Mouse (Mus musculus) kidney, embryonic 15.5 days (tissue): ENCODE measurements around the gene Ppm1j. TPM values are rescaled to one million over a fixed set of nuclear protein-coding genes. Genes with fewer than 3 reads are reported as not detected.
"Not testable (repeated sequence)": the region's sequence is repeated elsewhere in the genome, so short reads cannot be mapped to it uniquely, and the experiment has no call there.

Source experiments
- ATAC-seq: fragments of 200-750 bp; cut with Nextera tagmentation; replicated peaks from 2 replicates; pipeline ENCODE4 v1.8.0; 2017; ENCODE audit warnings: moderate TSS enrichment; ENCODE audit not compliant: low FRiP score
- H3K27ac ChIP-seq: fragments of 300-500 bp; sonication (generic); 2 replicates; pipeline ENCODE4 v1.5.1; 2015; ENCODE audit warnings: mild to moderate bottlenecking, inconsistent platforms
- H3K27me3 ChIP-seq: fragments of 300-500 bp; sonication (generic); 2 replicates; pipeline ENCODE4 v1.6.1; 2015; ENCODE audit warnings: inconsistent platforms
- H3K36me3 ChIP-seq: fragments of 300-500 bp; sonication (generic); 2 replicates; pipeline ENCODE4 v1.6.1; 2015; ENCODE audit warnings: inconsistent platforms
- H3K4me1 ChIP-seq: fragments of 300-500 bp; sonication (generic); 2 replicates; pipeline ENCODE4 v1.6.1; 2015; ENCODE audit warnings: inconsistent platforms
- H3K4me2 ChIP-seq: fragments of 300-500 bp; sonication (generic); 2 replicates; pipeline ENCODE4 v1.6.1; 2015; ENCODE audit warnings: moderate library complexity, mild to moderate bottlenecking, inconsistent platforms
- H3K4me3 ChIP-seq: fragments of 300-500 bp; sonication (generic); replicated peaks from 2 replicates; pipeline ENCODE4 v1.5.1; 2015; ENCODE audit warnings: mild to moderate bottlenecking, inconsistent platforms
- H3K9ac ChIP-seq: fragments of 300-500 bp; sonication (generic); 2 replicates; pipeline ENCODE4 v1.6.1; 2015; ENCODE audit warnings: mild to moderate bottlenecking, inconsistent platforms
- H3K9me3 ChIP-seq: fragments of 300-500 bp; sonication (generic); replicated peaks from 2 replicates; pipeline ENCODE4 v1.6.1; 2016; ENCODE audit warnings: inconsistent platforms
- WGBS: fragments of 180-500 bp; shearing (Covaris S2); methylation state at CpG from one replicate; pipeline ENCODE4 v1.1.7; 2015; ENCODE audit warnings: mixed read lengths; 5-methylcytosine and 5-hydroxymethylcytosine counted together
- polyA plus RNA-seq: library from polyadenylated mRNA; unstranded; fragments of >200 nt; fragmentation: Nextera tagmentation; extraction: Ambion mirVana; gene quantifications from 2 replicates; pipeline ENCODE4 v1.2.1, GENCODE M21; 2015

Ppm1j gene
- polyA plus RNA-seq, 1 experiment from 2014 or later, result 6.5 TPM

- WGBS, result 57% methylated on average over 15 of the region's 15 CpGs
- H3K4me1 ChIP-seq, result peaks cover 60% of the 10 kb centered on the region
- no peak for ATAC-seq
- H3K36me3 ChIP-seq, result peaks cover 79% of the 10 kb centered on the region
- H3K4me3 ChIP-seq, result no peak overlapping the region
- no peaks in the 10 kb centered on the region for H3K9me3 ChIP-seq
- peak overlapping the region; percentile 91 for H3K27ac ChIP-seq
- H3K9ac ChIP-seq, result no peak overlapping the region
- no peak overlapping the region for H3K4me2 ChIP-seq
- no peaks in the 10 kb centered on the region for H3K27me3 ChIP-seq
These were observed 14.9 kb downstream of the Ppm1j start for GRCm38 (mm10) chr3:104795661-104796340.

GRCm38 (mm10) chr3:104796430-104797082, 15.7 kb downstream of the Ppm1j start:
- no peak overlapping the region for H3K4me2 ChIP-seq
- ATAC-seq, result no peak
- H3K27me3 ChIP-seq, result no peaks in the 10 kb centered on the region
- H3K27ac ChIP-seq, result peak overlapping the region; percentile 91; the same call in 1 of the 2 replicates
- no peaks in the 10 kb centered on the region for H3K9me3 ChIP-seq
- 75% methylated on average over 15 of the region's 15 CpGs for WGBS
- no peak overlapping the region for H3K4me3 ChIP-seq
- peaks cover 52% of the 10 kb centered on the region for H3K4me1 ChIP-seq
- H3K36me3 ChIP-seq, result peaks cover 81% of the 10 kb centered on the region
- no peak overlapping the region for H3K9ac ChIP-seq

GRCm38 (mm10) chr3:104800681-104801080, 19.8 kb downstream of the Ppm1j start:
- peaks cover 82% of the 10 kb centered on the region for H3K36me3 ChIP-seq
- 92% methylated on average over 11 of the region's 11 CpGs for WGBS
- no peaks in the 10 kb centered on the region for H3K27me3 ChIP-seq
- H3K9me3 ChIP-seq, result no peaks in the 10 kb centered on the region
- no peak overlapping the region for H3K4me3 ChIP-seq
- no peak overlapping the region for H3K27ac ChIP-seq
- H3K4me1 ChIP-seq, result peaks cover 13% of the 10 kb centered on the region
- H3K9ac ChIP-seq, result no peak overlapping the region
- no peak overlapping the region for H3K4me2 ChIP-seq
- no peak for ATAC-seq

- H3K4me2 ChIP-seq, result no peak overlapping the region
- H3K4me3 ChIP-seq, result no peak overlapping the region
- ATAC-seq, result no peak
- no peak overlapping the region for H3K27ac ChIP-seq
- 88% methylated on average over 6 of the region's 6 CpGs for WGBS
- H3K9ac ChIP-seq, result no peak overlapping the region
- peaks cover 77% of the 10 kb centered on the region for H3K36me3 ChIP-seq
- H3K9me3 ChIP-seq, result no peaks in the 10 kb centered on the region
- H3K27me3 ChIP-seq, result no peaks in the 10 kb centered on the region
- H3K4me1 ChIP-seq, result peaks cover 8% of the 10 kb centered on the region; the same call in 1 of the 2 replicates
These were observed 20.6 kb downstream of the Ppm1j start for GRCm38 (mm10) chr3:104801481-104801880.

- Histone ChIP-seq H3K4me1 (peaks cover 4% of the 10 kb centered on the region; the same call in 1 of the 2 replicates), H3K9ac (no peak overlapping the region), H3K4me2 (no peak overlapping the region), H3K27me3 (no peaks in the 10 kb centered on the region), H3K27ac (no peak overlapping the region), H3K36me3 (peaks cover 56% of the 10 kb centered on the region), H3K9me3 (no peaks in the 10 kb centered on the region), H3K4me3 (no peak overlapping the region)
- no peak; the same call in 1 of the 2 replicates for ATAC-seq
- 92% methylated on average over 10 of the region's 10 CpGs for WGBS
These were observed 23.5 kb downstream of the Ppm1j start for GRCm38 (mm10) chr3:104804312-104804711.

GRCm38 (mm10) chr3:104805539-104805938, 24.7 kb downstream of the Ppm1j start:
- H3K4me2 ChIP-seq, result no peak overlapping the region
- WGBS, result 73% methylated on average over 9 of the region's 9 CpGs
- H3K27ac ChIP-seq, result no peak overlapping the region
- no peaks in the 10 kb centered on the region for H3K9me3 ChIP-seq
- H3K4me3 ChIP-seq, result no peak overlapping the region
- H3K27me3 ChIP-seq, result no peaks in the 10 kb centered on the region
- peaks cover 4% of the 10 kb centered on the region; the same call in 1 of the 2 replicates for H3K4me1 ChIP-seq
- no peak overlapping the region for H3K9ac ChIP-seq
- peaks cover 43% of the 10 kb centered on the region for H3K36me3 ChIP-seq
- ATAC-seq, result no peak

GRCm38 (mm10) chr3:104811752-104812151, 30.9 kb downstream of the Ppm1j start:
- H3K36me3 ChIP-seq, result peaks cover 8% of the 10 kb centered on the region; the same call in 1 of the 2 replicates
- 29% methylated on average over 3 of the region's 3 CpGs for WGBS
- no peak for ATAC-seq

GRCm38 (mm10) chr3:104812254-104812653, 31.4 kb downstream of the Ppm1j start:
- no peaks in the 10 kb centered on the region for H3K27me3 ChIP-seq
- H3K4me2 ChIP-seq, result no peak overlapping the region
- peaks cover 8% of the 10 kb centered on the region; the same call in 1 of the 2 replicates for H3K36me3 ChIP-seq
- peaks cover 20% of the 10 kb centered on the region for H3K4me1 ChIP-seq
- 91% methylated on average over 4 of the region's 4 CpGs for WGBS
- no peak overlapping the region for H3K9ac ChIP-seq
- no peak overlapping the region for H3K27ac ChIP-seq
- H3K9me3 ChIP-seq, result no peaks in the 10 kb centered on the region
- ATAC-seq, result no peak
- no peak overlapping the region for H3K4me3 ChIP-seq

More at GRCm38 (mm10) chr3:104811752-104812151, 30.9 kb downstream of the Ppm1j start:
- Histone ChIP-seq H3K4me2 (no peak overlapping the region), H3K4me3 (no peak overlapping the region), H3K9me3 (no peaks in the 10 kb centered on the region), H3K9ac (no peak overlapping the region), H3K4me1 (peaks cover 15% of the 10 kb centered on the region), H3K27me3 (no peaks in the 10 kb centered on the region), H3K27ac (no peak overlapping the region)

GRCm38 (mm10) chr3:104813227-104813626, 32.4 kb downstream of the Ppm1j start:
- H3K9ac ChIP-seq, ATAC-seq, H3K4me3 ChIP-seq, H3K27ac ChIP-seq, H3K36me3 ChIP-seq, H3K27me3 ChIP-seq, H3K4me2 ChIP-seq, H3K9me3 ChIP-seq: not testable (repeated sequence)
- WGBS, result 87% methylated on average over 7 of the region's 7 CpGs
- H3K4me1 ChIP-seq, result peaks cover 20% of the 10 kb centered on the region

GRCm38 (mm10) chr3:104814746-104815145, 33.9 kb downstream of the Ppm1j start:
- peaks cover 8% of the 10 kb centered on the region; the same call in 1 of the 2 replicates for H3K36me3 ChIP-seq
- H3K27ac ChIP-seq, result no peak overlapping the region
- H3K4me1 ChIP-seq, result peaks cover 30% of the 10 kb centered on the region
- no peak for ATAC-seq
- no peaks in the 10 kb centered on the region for H3K27me3 ChIP-seq
- H3K9ac ChIP-seq, result no peak overlapping the region
- WGBS, result 97% methylated on average over 1 of the region's 1 CpGs
- H3K4me3 ChIP-seq, result no peak overlapping the region
- H3K4me2 ChIP-seq, result no peak overlapping the region
- no peaks in the 10 kb centered on the region for H3K9me3 ChIP-seq

- Histone ChIP-seq H3K4me2 (no peak overlapping the region), H3K9me3 (no peaks in the 10 kb centered on the region), H3K27ac (no peak overlapping the region), H3K4me3 (no peak overlapping the region), H3K4me1 (peaks cover 30% of the 10 kb centered on the region), H3K36me3 (peaks cover 9% of the 10 kb centered on the region; the same call in 1 of the 2 replicates), H3K9ac (no peak overlapping the region), H3K27me3 (no peaks in the 10 kb centered on the region)
- 90% methylated on average over 2 of the region's 2 CpGs for WGBS
- no peak for ATAC-seq
These were observed 34.5 kb downstream of the Ppm1j start for GRCm38 (mm10) chr3:104815346-104815745.

- no peak overlapping the region for H3K9ac ChIP-seq
- 90% methylated on average over 7 of the region's 7 CpGs for WGBS
- H3K9me3 ChIP-seq, result no peaks in the 10 kb centered on the region
- no peaks in the 10 kb centered on the region for H3K27me3 ChIP-seq
- H3K4me1 ChIP-seq, result peaks cover 30% of the 10 kb centered on the region
- H3K27ac ChIP-seq, result no peak overlapping the region
- no peak overlapping the region for H3K4me3 ChIP-seq
- no peak for ATAC-seq
- peaks cover 16% of the 10 kb centered on the region for H3K36me3 ChIP-seq
- H3K4me2 ChIP-seq, result no peak overlapping the region; the same call in 1 of the 2 replicates
These were observed 35.3 kb downstream of the Ppm1j start for GRCm38 (mm10) chr3:104816130-104816529.
